Mouse (Mus musculus): ENCODE measurements around the gene Tiam2.

DNA sequence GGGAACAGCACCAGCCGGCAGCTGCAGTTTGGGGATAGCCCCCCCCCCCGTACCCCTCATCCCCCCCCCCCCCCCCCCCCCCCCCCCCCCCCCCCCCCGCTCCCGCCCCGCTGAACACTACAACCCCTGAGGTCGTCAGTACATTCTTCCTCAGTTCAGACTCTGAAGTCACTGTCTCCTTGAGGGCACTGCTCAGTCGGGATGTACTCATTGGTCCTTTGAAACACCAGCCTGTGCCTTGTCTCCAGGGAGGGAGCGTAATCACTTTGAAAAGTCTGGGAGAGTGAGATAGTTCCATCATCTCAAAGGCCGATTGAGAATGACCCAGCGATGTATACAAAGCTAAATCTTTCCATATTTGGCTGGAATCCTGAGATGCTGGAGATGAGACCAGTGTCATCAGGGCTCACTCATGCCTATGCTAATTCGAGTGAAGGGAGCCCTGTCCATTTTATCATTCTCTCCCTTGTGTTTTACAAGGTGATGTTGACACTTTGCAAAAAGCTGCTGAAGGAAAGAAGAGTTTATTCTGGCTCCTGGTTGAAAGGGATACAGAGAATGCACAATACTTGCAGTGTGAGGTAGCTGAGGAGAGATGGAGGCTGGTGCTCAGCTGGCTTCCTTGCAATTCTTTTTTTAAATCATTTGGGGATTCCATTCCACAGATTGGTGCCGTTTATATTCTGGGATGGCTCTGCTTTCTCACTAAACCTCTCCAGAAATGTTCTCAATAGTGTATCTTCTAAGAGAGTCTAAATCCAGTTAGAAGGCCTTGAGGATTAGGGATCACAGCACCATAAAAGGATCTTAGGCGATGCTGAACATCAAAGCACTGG lies 53.6 kb downstream of the Tiam2 start:
- TF ChIP-seq CTCF (IDR thresholded peaks at IDR 0.05; ENCODE audit: borderline replicate concordance, insufficient read depth, low read depth, low read length) = no peak
- no peak for TF ChIP-seq POLR2A (IDR thresholded peaks at IDR 0.05; ENCODE audit: borderline replicate concordance, insufficient read depth, low read length)

Data from cerebellum, adult 2 months (tissue).